Mouse (Mus musculus): ENCODE data around the gene Fgd2. TPM values are rescaled to one million over a fixed set of nuclear protein-coding genes. Genes with fewer than 3 reads are reported as not detected.

The Fgd2 gene
- polyA plus RNA-seq, 1 experiment, result 268 TPM

- Histone ChIP-seq H3K4me1 (ENCODE audit: control insufficient read depth, insufficient read depth, insufficient read length) (peaks cover 5% of the 10 kb centered on the region), H3K27me3 (ENCODE audit: control insufficient read depth, insufficient read depth, low read length) (no peaks in the 10 kb centered on the region; the same call in 1 of the 2 replicates), H3K36me3 (ENCODE audit: control insufficient read depth, insufficient read depth, low read length) (no peaks in the 10 kb centered on the region), H3K4me3 (ENCODE audit: extremely low read depth, insufficient read depth, insufficient read length) (no peak overlapping the region), H3K27ac (ENCODE audit: insufficient read depth, low read length) (no peak overlapping the region)
- 64% methylated on average over 8 of the region's 8 CpGs for WGBS
- DNase-seq (ENCODE audit: low read depth in 1 of 2, low spot score in 2 of 2), result no peak
- TF ChIP-seq POLR2A (IDR thresholded peaks at IDR 0.05; ENCODE audit: low read depth, low read length), result no peak
- TF ChIP-seq CTCF (IDR thresholded peaks at IDR 0.05; ENCODE audit: extremely low read depth, insufficient read depth, insufficient read length, insufficient replicate concordance), result no peak
Measured at GRCm38 (mm10) chr17:29411821-29412425, 51.2 kb downstream of the Fgd2 start.

- peaks cover 5% of the 10 kb centered on the region for H3K4me1 ChIP-seq (ENCODE audit: control insufficient read depth, insufficient read depth, insufficient read length)
Measured at GRCm38 (mm10) chr17:29414566-29414965, 53.9 kb downstream of the Fgd2 start.

GRCm38 (mm10) chr17:29415761-29416662, 55.3 kb downstream of the Fgd2 start:
- no peaks in the 10 kb centered on the region; the same call in 1 of the 2 replicates for H3K27me3 ChIP-seq (ENCODE audit: control insufficient read depth, insufficient read depth, low read length)
- DNase-seq (ENCODE audit: low read depth in 1 of 2, low spot score in 2 of 2), result no peak
- H3K4me1 ChIP-seq (ENCODE audit: control insufficient read depth, insufficient read depth, insufficient read length), result peaks cover 5% of the 10 kb centered on the region

More at GRCm38 (mm10) chr17:29414566-29414965, 53.9 kb downstream of the Fgd2 start:
- no peaks in the 10 kb centered on the region for H3K36me3 ChIP-seq (ENCODE audit: control insufficient read depth, insufficient read depth, low read length)
- WGBS, result 74% methylated on average over 2 of the region's 2 CpGs
- no peak overlapping the region for H3K27ac ChIP-seq (ENCODE audit: insufficient read depth, low read length)
- no peak for TF ChIP-seq POLR2A (IDR thresholded peaks at IDR 0.05; ENCODE audit: low read depth, low read length)
- no peak for TF ChIP-seq CTCF (IDR thresholded peaks at IDR 0.05; ENCODE audit: extremely low read depth, insufficient read depth, insufficient read length, insufficient replicate concordance)
- no peak for DNase-seq (ENCODE audit: low read depth in 1 of 2, low spot score in 2 of 2)
- no peak overlapping the region for H3K4me3 ChIP-seq (ENCODE audit: extremely low read depth, insufficient read depth, insufficient read length)
- no peaks in the 10 kb centered on the region; the same call in 1 of the 2 replicates for H3K27me3 ChIP-seq (ENCODE audit: control insufficient read depth, insufficient read depth, low read length)

GRCm38 (mm10) chr17:29416757-29417156, 56.0 kb downstream of the Fgd2 start:
- Histone ChIP-seq H3K36me3 (ENCODE audit: control insufficient read depth, insufficient read depth, low read length) (no peaks in the 10 kb centered on the region), H3K4me1 (ENCODE audit: control insufficient read depth, insufficient read depth, insufficient read length) (peaks cover 5% of the 10 kb centered on the region), H3K27ac (ENCODE audit: insufficient read depth, low read length) (no peak overlapping the region), H3K27me3 (ENCODE audit: control insufficient read depth, insufficient read depth, low read length) (no peaks in the 10 kb centered on the region; the same call in 1 of the 2 replicates), H3K4me3 (ENCODE audit: extremely low read depth, insufficient read depth, insufficient read length) (no peak overlapping the region)
- WGBS, result 86% methylated on average over 5 of the region's 5 CpGs
- no peak for DNase-seq (ENCODE audit: low read depth in 1 of 2, low spot score in 2 of 2)
- no peak for TF ChIP-seq POLR2A (IDR thresholded peaks at IDR 0.05; ENCODE audit: low read depth, low read length)
- no peak for TF ChIP-seq CTCF (IDR thresholded peaks at IDR 0.05; ENCODE audit: extremely low read depth, insufficient read depth, insufficient read length, insufficient replicate concordance)

More at GRCm38 (mm10) chr17:29415761-29416662, 55.3 kb downstream of the Fgd2 start:
- WGBS, result 28% methylated on average over 31 of the region's 31 CpGs
- Histone ChIP-seq H3K4me3 (ENCODE audit: extremely low read depth, insufficient read depth, insufficient read length) (no peak overlapping the region), H3K36me3 (ENCODE audit: control insufficient read depth, insufficient read depth, low read length) (no peaks in the 10 kb centered on the region), H3K27ac (ENCODE audit: insufficient read depth, low read length) (no peak overlapping the region)
- no peak for TF ChIP-seq POLR2A (IDR thresholded peaks at IDR 0.05; ENCODE audit: low read depth, low read length)
- TF ChIP-seq CTCF (IDR thresholded peaks at IDR 0.05; ENCODE audit: extremely low read depth, insufficient read depth, insufficient read length, insufficient replicate concordance), result no peak

- no peaks in the 10 kb centered on the region for H3K36me3 ChIP-seq (ENCODE audit: control insufficient read depth, insufficient read depth, low read length)
- H3K27ac ChIP-seq (ENCODE audit: insufficient read depth, low read length), result no peak overlapping the region
- no peaks in the 10 kb centered on the region; the same call in 1 of the 2 replicates for H3K27me3 ChIP-seq (ENCODE audit: control insufficient read depth, insufficient read depth, low read length)
- DNase-seq (ENCODE audit: low read depth in 1 of 2, low spot score in 2 of 2), result no peak
- 72% methylated on average over 3 of the region's 3 CpGs for WGBS
- no peak overlapping the region for H3K4me3 ChIP-seq (ENCODE audit: extremely low read depth, insufficient read depth, insufficient read length)
- peaks cover 5% of the 10 kb centered on the region for H3K4me1 ChIP-seq (ENCODE audit: control insufficient read depth, insufficient read depth, insufficient read length)
- TF ChIP-seq CTCF (IDR thresholded peaks at IDR 0.05; ENCODE audit: extremely low read depth, insufficient read depth, insufficient read length, insufficient replicate concordance), result no peak
- no peak for TF ChIP-seq POLR2A (IDR thresholded peaks at IDR 0.05; ENCODE audit: low read depth, low read length)
Measured at GRCm38 (mm10) chr17:29418758-29419380, 58.2 kb downstream of the Fgd2 start.

- H3K4me1 ChIP-seq (ENCODE audit: control insufficient read depth, insufficient read depth, insufficient read length), result peaks cover 5% of the 10 kb centered on the region
- no peak overlapping the region for H3K27ac ChIP-seq (ENCODE audit: insufficient read depth, low read length)
- H3K36me3 ChIP-seq (ENCODE audit: control insufficient read depth, insufficient read depth, low read length), result no peaks in the 10 kb centered on the region
- no peak overlapping the region for H3K4me3 ChIP-seq (ENCODE audit: extremely low read depth, insufficient read depth, insufficient read length)
- WGBS, result 82% methylated on average over 12 of the region's 12 CpGs
- DNase-seq (ENCODE audit: low read depth in 1 of 2, low spot score in 2 of 2), result no peak
- TF ChIP-seq CTCF (IDR thresholded peaks at IDR 0.05; ENCODE audit: extremely low read depth, insufficient read depth, insufficient read length, insufficient replicate concordance), result no peak
- no peak for TF ChIP-seq POLR2A (IDR thresholded peaks at IDR 0.05; ENCODE audit: low read depth, low read length)
- H3K27me3 ChIP-seq (ENCODE audit: control insufficient read depth, insufficient read depth, low read length), result no peaks in the 10 kb centered on the region; the same call in 1 of the 2 replicates
Measured at GRCm38 (mm10) chr17:29419976-29420739, 59.4 kb downstream of the Fgd2 start.
